ENCODE assay signal across 8 mouse cellular contexts in genomic region chr19:46308303-46308702, GRCm38 (mm10). TPM values are rescaled to one million over a fixed set of nuclear protein-coding genes. Genes with fewer than 3 reads are reported as not detected.
DNase-seq lines count a peak whose midpoint lies in the region; ATAC-seq lines count a peak whose summit lies in the region.

No protein-coding gene starts in this region.

- ATAC-seq in cerebellum, adult (ENCODE audit: insufficient number of reproducible peaks, low FRiP score, low TSS enrichment), result no peak
- ATAC-seq in neural tube, embryonic 12.5 days (ENCODE audit: low FRiP score, low read depth), result no peak
- no peak for ATAC-seq in hindbrain, embryonic 12.5 days (ENCODE audit: low FRiP score)
- no peak for ATAC-seq in midbrain, embryonic 13.5 days

- H3K4me2 ChIP-seq in neural tube, embryonic 12.5 days (replicated peaks), result peak overlapping the region; percentile 75
- peak overlapping the region; percentile 75 for H3K4me2 ChIP-seq in hindbrain, embryonic 12.5 days (replicated peaks)
- peak overlapping the region; percentile 80 for H3K4me2 ChIP-seq in midbrain, embryonic 13.5 days (replicated peaks)

- WGBS in neural tube, embryonic 12.5 days, result 55% methylated on average over 16 of the region's 16 CpGs
- WGBS in hindbrain, embryonic 12.5 days, result 54% methylated on average over 16 of the region's 16 CpGs
- 60% methylated on average over 16 of the region's 16 CpGs for whole genome bisulfite sequencing in midbrain, embryonic 13.5 days

- peak; percentile 48 for DNase-seq in cerebellum, adult 11-12 months
- no peak for DNase-seq in neural tube, embryonic 10.5 days (ENCODE audit: extremely low spot score, low spot score)
- no peak for DNase-seq in adrenal gland, postnatal 14 days
- DNase-seq in thymus, postnatal 0 days (ENCODE audit: low spot score), result no peak

- peaks cover 46% of the 10 kb centered on the region for H3K27me3 ChIP-seq in neural tube, embryonic 12.5 days (replicated peaks)
- H3K27me3 ChIP-seq in hindbrain, embryonic 12.5 days, result peaks cover 59% of the 10 kb centered on the region
- H3K27me3 ChIP-seq in midbrain, embryonic 13.5 days, result peaks cover 59% of the 10 kb centered on the region

- peaks cover 27% of the 10 kb centered on the region for H3K4me1 ChIP-seq in neural tube, embryonic 12.5 days
- peaks cover 26% of the 10 kb centered on the region for H3K4me1 ChIP-seq in hindbrain, embryonic 12.5 days
- peaks cover 31% of the 10 kb centered on the region for H3K4me1 ChIP-seq in midbrain, embryonic 13.5 days (replicated peaks)

- H3K36me3 ChIP-seq in neural tube, embryonic 12.5 days, result peaks cover 13% of the 10 kb centered on the region; the same call in 1 of the 2 replicates
- peaks cover 16% of the 10 kb centered on the region for H3K36me3 ChIP-seq in hindbrain, embryonic 12.5 days
- peaks cover 29% of the 10 kb centered on the region for H3K36me3 ChIP-seq in midbrain, embryonic 13.5 days

- H3K9me3 ChIP-seq in neural tube, embryonic 12.5 days, result no peaks in the 10 kb centered on the region
- H3K9me3 ChIP-seq in hindbrain, embryonic 12.5 days (replicated peaks), result no peaks in the 10 kb centered on the region
- H3K9me3 ChIP-seq in midbrain, embryonic 13.5 days, result no peaks in the 10 kb centered on the region

- H3K27ac ChIP-seq in neural tube, embryonic 12.5 days, result no peak overlapping the region
- H3K27ac ChIP-seq in hindbrain, embryonic 12.5 days, result no peak overlapping the region
- H3K27ac ChIP-seq in midbrain, embryonic 13.5 days, result no peak overlapping the region

- peak overlapping the region; percentile 29; the same call in 1 of the 2 replicates for H3K4me3 ChIP-seq in neural tube, embryonic 12.5 days
- no peak overlapping the region for H3K4me3 ChIP-seq in hindbrain, embryonic 12.5 days
- peak overlapping the region; percentile 43; the same call in 1 of the 2 replicates for H3K4me3 ChIP-seq in midbrain, embryonic 13.5 days (replicated peaks)

- H3K9ac ChIP-seq in neural tube, embryonic 12.5 days, result no peak overlapping the region
- H3K9ac ChIP-seq in hindbrain, embryonic 12.5 days, result peak overlapping the region; percentile 65
- no peak overlapping the region for H3K9ac ChIP-seq in midbrain, embryonic 13.5 days (replicated peaks)

RNA-seq across cellular contexts. Expression of gene Nfkb2, which starts 4.2 kb away (rescaled TPM):
- 3.9 and 4.0 TPM in 2 replicates for polyA plus RNA-seq in neural tube, embryonic 12.5 days (2016; fragmentation: Nextera tagmentation; extraction: Ambion mirVana)
- polyA plus RNA-seq in hindbrain, embryonic 12.5 days (2016; fragmentation: Nextera tagmentation; extraction: Ambion mirVana), result 4.7 and 5.0 TPM in 2 replicates
- 1.8 and 2.3 TPM in 2 replicates for polyA plus RNA-seq in midbrain, embryonic 13.5 days (2015; fragmentation: Nextera tagmentation; extraction: Ambion mirVana)
- 28.3 and 34.1 TPM in 2 replicates for total RNA-seq in adrenal gland, postnatal 14 days (2021)
- polyA plus RNA-seq in thymus, postnatal 0 days (2015; fragmentation: Nextera tagmentation; extraction: Ambion mirVana), result 29.1 and 31.3 TPM in 2 replicates

RNA-seq across cellular contexts. Expression of gene Psd, which starts 18.7 kb away (rescaled TPM):
- 29.9 and 31.6 TPM in 2 replicates for polyA plus RNA-seq in neural tube, embryonic 12.5 days (2016; fragmentation: Nextera tagmentation; extraction: Ambion mirVana)
- polyA plus RNA-seq in hindbrain, embryonic 12.5 days (2016; fragmentation: Nextera tagmentation; extraction: Ambion mirVana), result 33.2 and 34.7 TPM in 2 replicates
- 61.7 and 69.0 TPM in 2 replicates for polyA plus RNA-seq in midbrain, embryonic 13.5 days (2015; fragmentation: Nextera tagmentation; extraction: Ambion mirVana)
- 6.0 and 9.3 TPM in 2 replicates for total RNA-seq in adrenal gland, postnatal 14 days (2021)
- polyA plus RNA-seq in thymus, postnatal 0 days (2015; fragmentation: Nextera tagmentation; extraction: Ambion mirVana), result 4.6 and 5.3 TPM in 2 replicates

RNA-seq across cellular contexts. Expression of gene Fbxl15, which starts 19.7 kb away (rescaled TPM):
- polyA plus RNA-seq in neural tube, embryonic 12.5 days (2016; fragmentation: Nextera tagmentation; extraction: Ambion mirVana), result 26.8 and 28.2 TPM in 2 replicates
- 26.2 and 28.3 TPM in 2 replicates for polyA plus RNA-seq in hindbrain, embryonic 12.5 days (2016; fragmentation: Nextera tagmentation; extraction: Ambion mirVana)
- polyA plus RNA-seq in midbrain, embryonic 13.5 days (2015; fragmentation: Nextera tagmentation; extraction: Ambion mirVana), result 40.8 and 44.2 TPM in 2 replicates
- total RNA-seq in adrenal gland, postnatal 14 days (2021), result 8.2 and 8.7 TPM in 2 replicates
- polyA plus RNA-seq in thymus, postnatal 0 days (2015; fragmentation: Nextera tagmentation; extraction: Ambion mirVana), result 8.3 and 9.1 TPM in 2 replicates

RNA-seq across cellular contexts. Expression of gene Cuedc2, which starts 30.2 kb away (rescaled TPM):
- 284 and 289 TPM in 2 replicates for polyA plus RNA-seq in neural tube, embryonic 12.5 days (2016; fragmentation: Nextera tagmentation; extraction: Ambion mirVana)
- polyA plus RNA-seq in hindbrain, embryonic 12.5 days (2016; fragmentation: Nextera tagmentation; extraction: Ambion mirVana), result 239 and 261 TPM in 2 replicates
- 290 TPM in 2 replicates for polyA plus RNA-seq in midbrain, embryonic 13.5 days (2015; fragmentation: Nextera tagmentation; extraction: Ambion mirVana)
- 71.8 and 77.5 TPM in 2 replicates for total RNA-seq in adrenal gland, postnatal 14 days (2021)
- polyA plus RNA-seq in thymus, postnatal 0 days (2015; fragmentation: Nextera tagmentation; extraction: Ambion mirVana), result 152 and 155 TPM in 2 replicates

RNA-seq across cellular contexts. Expression of gene Mfsd13a, which starts 32.6 kb away (rescaled TPM):
- polyA plus RNA-seq in neural tube, embryonic 12.5 days (2016; fragmentation: Nextera tagmentation; extraction: Ambion mirVana), result 8.5 and 9.3 TPM in 2 replicates
- 7.1 and 7.6 TPM in 2 replicates for polyA plus RNA-seq in hindbrain, embryonic 12.5 days (2016; fragmentation: Nextera tagmentation; extraction: Ambion mirVana)
- 7.8 and 9.2 TPM in 2 replicates for polyA plus RNA-seq in midbrain, embryonic 13.5 days (2015; fragmentation: Nextera tagmentation; extraction: Ambion mirVana)
- 5.1 and 5.4 TPM in 2 replicates for total RNA-seq in adrenal gland, postnatal 14 days (2021)
- 7.5 and 8.1 TPM in 2 replicates for polyA plus RNA-seq in thymus, postnatal 0 days (2015; fragmentation: Nextera tagmentation; extraction: Ambion mirVana)
